Mouse (Mus musculus): ENCODE measurements at regions not wholly inside any gene's neighbourhood (a gene's known extent, or its start where the extent isn't known, plus 50 kb on each side); places are given as distances from the start of the nearest gene placed in this dataset.
"Not testable (repeated sequence)": the region's sequence is repeated elsewhere in the genome, so short reads cannot be mapped to it uniquely, and the experiment has no call there.

DNA sequence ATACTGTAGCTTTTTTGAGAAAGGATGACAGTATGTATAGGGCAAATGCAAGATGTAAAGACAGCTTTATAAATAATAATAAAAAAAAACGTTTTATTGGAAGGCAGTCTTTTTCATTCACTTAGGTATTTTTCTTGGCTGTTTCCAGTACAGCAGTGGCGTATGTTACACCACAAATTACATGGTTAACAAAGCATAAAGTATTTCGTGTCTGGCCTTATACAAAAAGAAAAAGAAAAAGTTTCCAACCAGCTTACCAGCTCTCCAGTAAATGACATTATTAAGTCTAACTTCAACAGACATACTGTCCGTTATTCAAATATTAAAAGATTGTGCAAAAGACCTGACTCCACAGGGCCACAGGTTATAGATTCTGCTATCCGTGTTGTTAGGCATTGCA lies 343.9 kb upstream of the B3galt2 start:
- no peak for ATAC-seq (ENCODE audit: insufficient read depth, low FRiP score)
- 74% methylated on average over 5 of the region's 5 CpGs for WGBS

GRCm38 (mm10) chr1:143307379-143307778 lies 333.1 kb upstream of the B3galt2 start:
- Histone ChIP-seq H3K36me3 (ENCODE audit: control insufficient read depth, insufficient read depth, low read length) (no peaks in the 10 kb centered on the region), H3K27me3 (ENCODE audit: control insufficient read depth, insufficient read depth, low read length) (no peaks in the 10 kb centered on the region), H3K4me1 (ENCODE audit: control insufficient read depth, insufficient read depth, low read length) (0 out of 2 replicates have a peak, but pooled peaks cover 2% of the 10 kb centered on the region), H3K4me3 (replicated peaks; ENCODE audit: low read length) (no peak overlapping the region), H3K4me2 (ENCODE audit: low read depth, low read length) (no peak overlapping the region), H3K27ac (ENCODE audit: low read length) (no peak overlapping the region), H3K9me3 (replicated peaks; ENCODE audit: control insufficient read depth, low read length) (no peaks in the 10 kb centered on the region), H3K9ac (ENCODE audit: low read length) (no peak overlapping the region)
- WGBS, result 69% methylated on average over 3 of the region's 3 CpGs
- no peak for ATAC-seq (ENCODE audit: insufficient read depth, low FRiP score)

More for the DNA sequence above, 343.9 kb upstream of the B3galt2 start:
- H3K27me3 ChIP-seq (ENCODE audit: control insufficient read depth, insufficient read depth, low read length), result no peaks in the 10 kb centered on the region
- no peaks in the 10 kb centered on the region for H3K9me3 ChIP-seq (replicated peaks; ENCODE audit: control insufficient read depth, low read length)
- no peaks in the 10 kb centered on the region for H3K36me3 ChIP-seq (ENCODE audit: control insufficient read depth, insufficient read depth, low read length)
- H3K27ac ChIP-seq (ENCODE audit: low read length), result no peak overlapping the region
- no peak overlapping the region for H3K4me2 ChIP-seq (ENCODE audit: low read depth, low read length)
- no peaks in the 10 kb centered on the region for H3K4me1 ChIP-seq (ENCODE audit: control insufficient read depth, insufficient read depth, low read length)
- H3K4me3 ChIP-seq (replicated peaks; ENCODE audit: low read length), result no peak overlapping the region
- no peak overlapping the region for H3K9ac ChIP-seq (ENCODE audit: low read length)

GRCm38 (mm10) chr1:143318381-143318780 lies 322.1 kb upstream of the B3galt2 start:
- H3K27me3 ChIP-seq (ENCODE audit: control insufficient read depth, insufficient read depth, low read length), result no peaks in the 10 kb centered on the region
- no peak overlapping the region for H3K4me2 ChIP-seq (ENCODE audit: low read depth, low read length)
- no peak overlapping the region for H3K4me3 ChIP-seq (replicated peaks; ENCODE audit: low read length)
- no peaks in the 10 kb centered on the region for H3K4me1 ChIP-seq (ENCODE audit: control insufficient read depth, insufficient read depth, low read length)
- WGBS, result 87% methylated on average over 12 of the region's 12 CpGs
- no peaks in the 10 kb centered on the region for H3K9me3 ChIP-seq (replicated peaks; ENCODE audit: control insufficient read depth, low read length)
- H3K27ac ChIP-seq (ENCODE audit: low read length), result no peak overlapping the region
- no peak overlapping the region for H3K9ac ChIP-seq (ENCODE audit: low read length)
- no peaks in the 10 kb centered on the region for H3K36me3 ChIP-seq (ENCODE audit: control insufficient read depth, insufficient read depth, low read length)
- ATAC-seq (ENCODE audit: insufficient read depth, low FRiP score), result no peak

- H3K4me3 ChIP-seq (replicated peaks; ENCODE audit: low read length), result no peak overlapping the region
- no peaks in the 10 kb centered on the region for H3K27me3 ChIP-seq (ENCODE audit: control insufficient read depth, insufficient read depth, low read length)
- H3K4me1 ChIP-seq (ENCODE audit: control insufficient read depth, insufficient read depth, low read length), result no peaks in the 10 kb centered on the region
- no peaks in the 10 kb centered on the region for H3K36me3 ChIP-seq (ENCODE audit: control insufficient read depth, insufficient read depth, low read length)
- no peak overlapping the region for H3K27ac ChIP-seq (ENCODE audit: low read length)
- 88% methylated on average over 7 of the region's 7 CpGs for WGBS
- H3K9me3 ChIP-seq (replicated peaks; ENCODE audit: control insufficient read depth, low read length), result no peaks in the 10 kb centered on the region
- no peak overlapping the region for H3K4me2 ChIP-seq (ENCODE audit: low read depth, low read length)
- no peak overlapping the region for H3K9ac ChIP-seq (ENCODE audit: low read length)
- ATAC-seq (ENCODE audit: insufficient read depth, low FRiP score), result no peak
Observed at GRCm38 (mm10) chr1:143319568-143319967, 320.9 kb upstream of the B3galt2 start.

- WGBS, result 35% methylated on average over 1 of the region's 1 CpGs
- Histone ChIP-seq H3K4me3 (replicated peaks; ENCODE audit: low read length) (no peak overlapping the region), H3K4me1 (ENCODE audit: control insufficient read depth, insufficient read depth, low read length) (no peaks in the 10 kb centered on the region), H3K36me3 (ENCODE audit: control insufficient read depth, insufficient read depth, low read length) (no peaks in the 10 kb centered on the region), H3K9ac (ENCODE audit: low read length) (no peak overlapping the region), H3K27me3 (ENCODE audit: control insufficient read depth, insufficient read depth, low read length) (no peaks in the 10 kb centered on the region), H3K27ac (ENCODE audit: low read length) (no peak overlapping the region), H3K4me2 (ENCODE audit: low read depth, low read length) (no peak overlapping the region), H3K9me3 (replicated peaks; ENCODE audit: control insufficient read depth, low read length) (no peaks in the 10 kb centered on the region)
- no peak for ATAC-seq (ENCODE audit: insufficient read depth, low FRiP score)
Observed at GRCm38 (mm10) chr1:143351388-143351787, 289.1 kb upstream of the B3galt2 start.

- ATAC-seq (ENCODE audit: insufficient read depth, low FRiP score); H3K27ac ChIP-seq (ENCODE audit: low read length); H3K4me1 ChIP-seq (ENCODE audit: control insufficient read depth, insufficient read depth, low read length); H3K9ac ChIP-seq (ENCODE audit: low read length); H3K9me3 ChIP-seq (replicated peaks; ENCODE audit: control insufficient read depth, low read length); H3K4me3 ChIP-seq (replicated peaks; ENCODE audit: low read length); H3K4me2 ChIP-seq (ENCODE audit: low read depth, low read length); H3K36me3 ChIP-seq (ENCODE audit: control insufficient read depth, insufficient read depth, low read length); H3K27me3 ChIP-seq (ENCODE audit: control insufficient read depth, insufficient read depth, low read length): not testable (repeated sequence)
Observed at GRCm38 (mm10) chr1:143360256-143360655, 280.2 kb upstream of the B3galt2 start.

DNA sequence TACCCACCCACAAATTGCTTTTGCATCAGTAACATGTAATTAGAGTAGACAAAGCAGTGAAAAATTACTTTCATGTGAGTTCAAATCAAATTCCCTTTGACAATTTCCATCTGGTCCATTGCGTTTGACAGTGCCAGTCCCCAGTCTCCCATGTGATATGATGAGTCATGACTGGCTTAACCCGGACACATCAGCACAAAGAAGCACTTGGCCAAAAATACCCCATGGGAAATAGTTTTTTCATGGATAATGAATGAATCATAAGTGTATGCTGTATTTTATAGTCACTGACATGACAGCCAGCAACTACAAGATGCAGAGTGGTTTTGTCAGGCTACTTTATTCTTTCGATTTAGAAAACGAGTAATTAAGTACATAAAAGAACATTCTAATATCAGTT lies 248.6 kb upstream of the B3galt2 start:
- Histone ChIP-seq H3K36me3 (ENCODE audit: control insufficient read depth, insufficient read depth, low read length) (no peaks in the 10 kb centered on the region), H3K4me2 (ENCODE audit: low read depth, low read length) (no peak overlapping the region), H3K4me1 (ENCODE audit: control insufficient read depth, insufficient read depth, low read length) (no peaks in the 10 kb centered on the region), H3K9ac (ENCODE audit: low read length) (no peak overlapping the region), H3K27ac (ENCODE audit: low read length) (no peak overlapping the region), H3K4me3 (replicated peaks; ENCODE audit: low read length) (no peak overlapping the region), H3K27me3 (ENCODE audit: control insufficient read depth, insufficient read depth, low read length) (no peaks in the 10 kb centered on the region), H3K9me3 (replicated peaks; ENCODE audit: control insufficient read depth, low read length) (no peaks in the 10 kb centered on the region)
- no peak for ATAC-seq (ENCODE audit: insufficient read depth, low FRiP score)
- 75% methylated on average over 4 of the region's 4 CpGs for WGBS

All from stomach, embryonic 16.5 days (tissue).